Mouse (Mus musculus): ENCODE results near the gene Fhad1. TPM values are rescaled to one million over a fixed set of nuclear protein-coding genes. Genes with fewer than 3 reads are reported as not detected.
A peak's percentile ranks its signal among the peaks of the same experiment; 100 is the strongest.

Gene Fhad1
- total RNA-seq, 2 experiments from 2014 or later = 6.4 to 6.7 TPM

GRCm38 (mm10) chr4:141983689-141984088 is 31.2 kb downstream of the Fhad1 start:
- no peak for DNase-seq (ENCODE audit: low spot score in 2 of 2)

DNA sequence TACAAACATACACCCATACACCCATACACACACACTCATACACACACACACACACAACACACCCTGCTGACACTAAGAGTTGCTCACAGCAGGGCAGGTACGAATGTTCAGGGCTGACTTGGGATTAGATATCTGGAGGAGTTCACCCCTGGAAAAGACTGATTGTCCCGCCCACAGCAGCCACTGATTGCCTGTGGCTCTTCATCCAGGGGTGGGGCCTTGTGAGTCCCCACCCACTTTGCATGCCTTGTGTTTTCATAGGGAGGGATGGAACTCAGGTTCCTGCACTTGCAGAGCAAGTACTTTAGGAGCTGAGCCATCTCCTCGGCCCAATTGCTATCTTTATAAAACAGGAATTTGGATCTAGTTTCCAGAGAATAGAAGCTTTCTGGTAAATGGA is 33.4 kb downstream of the Fhad1 start:
- no peak for DNase-seq (ENCODE audit: low spot score in 2 of 2)

DNA sequence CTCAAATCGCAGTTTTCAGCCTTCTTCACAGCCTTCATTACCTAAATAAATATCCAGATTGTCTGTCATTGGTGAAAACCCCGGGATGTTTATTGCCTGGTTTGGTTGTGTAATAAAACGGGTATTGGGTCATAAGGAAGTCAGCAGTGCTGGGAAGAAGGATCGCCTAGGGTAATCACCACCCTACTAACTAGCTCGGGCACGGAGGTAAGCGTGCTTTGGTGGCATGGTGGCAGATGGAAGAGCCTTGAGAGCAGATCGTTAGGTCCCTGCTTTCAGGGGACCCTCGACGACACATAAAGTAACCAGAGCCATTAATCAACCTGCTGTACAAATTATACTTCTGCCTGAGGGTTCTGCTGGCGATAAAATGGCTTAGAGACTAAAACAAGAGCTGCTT is 36.3 kb downstream of the Fhad1 start:
- DNase-seq (ENCODE audit: low spot score in 2 of 2) = no peak

DNA sequence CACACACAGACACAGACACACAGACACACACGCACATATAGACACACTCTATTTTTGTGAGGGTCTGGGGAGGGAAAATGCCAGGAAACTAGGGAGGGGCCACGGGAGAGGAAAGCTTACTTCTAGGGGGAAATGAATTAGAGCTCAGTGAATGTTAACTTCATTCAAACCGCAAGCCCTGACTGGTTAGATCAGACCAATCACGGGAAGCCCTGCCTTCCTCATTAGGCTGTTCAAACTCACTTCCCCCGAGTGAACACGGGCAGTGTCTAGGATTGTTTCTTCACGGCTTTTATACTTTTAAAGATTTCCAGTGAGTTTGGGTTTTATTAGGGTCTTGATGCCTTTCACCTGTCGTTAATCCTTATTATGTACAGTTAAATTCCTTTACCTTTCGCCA is 37.5 kb downstream of the Fhad1 start:
- DNase-seq (ENCODE audit: low spot score in 2 of 2) = no peak

GRCm38 (mm10) chr4:141976163-141976562 is 38.7 kb downstream of the Fhad1 start:
- no peak for DNase-seq (ENCODE audit: low spot score in 2 of 2)

DNA sequence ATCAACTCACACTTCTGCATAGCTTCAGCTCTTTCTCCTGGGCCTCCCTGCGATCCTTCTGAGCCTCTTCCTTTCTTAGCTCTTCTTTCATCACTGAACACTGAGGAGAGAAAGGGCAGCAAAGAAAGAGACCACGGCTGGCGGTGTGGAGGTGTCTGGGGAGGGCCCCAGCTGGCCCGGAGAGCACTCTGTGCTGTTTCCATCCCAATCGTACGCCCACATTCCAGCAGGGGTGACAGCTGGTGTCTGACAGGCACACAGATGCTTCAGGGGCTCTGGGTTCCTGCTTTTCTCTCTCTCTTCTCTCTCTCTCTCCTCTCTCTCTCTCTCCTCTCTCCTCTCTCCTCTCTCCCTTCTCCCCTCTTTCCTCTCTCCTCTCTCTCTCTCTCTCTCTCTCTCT is 50.3 kb downstream of the Fhad1 start:
- DNase-seq (ENCODE audit: low spot score in 2 of 2) = no peak

DNA sequence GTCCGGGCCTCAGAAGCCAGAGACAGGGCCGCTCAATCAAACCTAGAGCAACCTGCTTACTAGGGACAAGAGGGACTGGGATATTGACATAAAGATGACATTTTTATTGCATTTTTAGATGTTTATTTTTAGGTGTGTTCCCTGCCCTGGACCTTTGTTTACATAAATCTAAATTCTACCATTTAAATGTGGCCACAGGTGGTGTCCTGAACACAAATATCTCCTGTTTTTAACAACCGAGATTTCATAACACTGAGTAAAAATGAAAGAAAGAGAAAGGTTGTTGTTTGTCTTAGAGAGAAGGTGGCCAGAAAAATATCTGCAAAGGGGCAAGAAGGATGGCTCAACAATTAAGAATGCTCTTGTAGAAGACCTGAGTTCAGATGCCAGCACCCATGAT is 51.0 kb downstream of the Fhad1 start:
- no peak for DNase-seq (ENCODE audit: low spot score in 2 of 2)

GRCm38 (mm10) chr4:141962811-141963685 is 51.8 kb downstream of the Fhad1 start:
- DNase-seq (ENCODE audit: low spot score in 2 of 2) = peak; percentile 61 to 74

DNA sequence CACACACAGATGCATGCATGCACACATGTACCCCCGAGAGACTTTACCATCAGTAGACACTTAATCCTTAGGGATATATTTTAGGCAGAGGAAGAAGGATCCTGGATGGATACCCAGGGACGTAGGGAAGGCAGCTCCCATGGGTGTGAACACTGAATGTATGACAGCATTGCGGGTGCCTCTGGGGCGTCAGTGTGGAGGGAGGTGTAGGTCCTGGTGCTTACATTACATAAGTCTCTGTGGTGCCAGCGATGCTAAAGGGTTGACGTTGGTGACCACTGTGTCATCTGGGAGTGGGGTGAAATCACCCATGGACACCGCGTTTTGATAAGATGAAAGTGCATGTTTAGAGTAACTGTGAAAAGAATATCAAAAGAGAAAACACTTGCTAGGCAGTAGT is 54.8 kb downstream of the Fhad1 start:
- no peak for DNase-seq (ENCODE audit: low spot score in 2 of 2)

- DNase-seq (ENCODE audit: low spot score in 2 of 2) = no peak
Observed at GRCm38 (mm10) chr4:141959615-141960014, 55.3 kb downstream of the Fhad1 start.

DNA sequence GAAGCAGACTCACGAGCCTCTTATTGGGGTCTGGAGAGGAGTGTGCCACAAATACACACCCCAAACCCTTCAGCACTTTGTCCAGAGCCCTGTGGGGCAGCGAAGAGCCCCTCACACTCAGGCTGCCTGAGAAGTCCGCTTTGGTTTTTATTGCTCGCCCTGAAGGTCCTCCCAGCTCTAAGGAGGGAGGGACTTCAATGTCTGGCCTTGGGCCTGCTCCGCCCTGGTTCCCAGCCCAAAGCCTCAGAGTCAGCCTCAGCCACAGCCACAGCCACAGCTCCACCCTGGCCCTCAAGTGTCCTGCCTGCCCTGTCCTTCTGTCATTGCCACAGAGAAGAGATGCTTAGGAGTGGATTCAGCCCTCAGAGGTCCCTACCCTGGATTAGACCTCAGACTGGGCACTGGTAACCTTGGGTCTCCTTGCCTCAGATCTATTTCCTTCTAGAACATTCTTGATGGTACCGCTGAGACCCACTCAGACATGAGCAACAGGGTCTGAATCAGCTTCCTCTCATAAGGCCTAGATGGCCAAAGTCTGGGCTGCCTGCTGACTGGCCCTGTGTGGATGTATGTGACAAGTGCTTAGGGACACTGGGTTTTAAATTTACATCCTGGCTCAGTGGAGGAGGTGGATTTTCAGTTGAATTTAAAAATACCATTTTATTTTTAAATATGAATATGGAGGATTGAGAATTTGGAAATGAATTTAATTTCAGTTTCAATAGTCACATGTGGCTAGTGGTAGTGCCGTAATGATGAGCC is 56.1 kb downstream of the Fhad1 start:
- no peak for DNase-seq (ENCODE audit: low spot score in 2 of 2)

- peak; percentile 59 to 82 for DNase-seq (ENCODE audit: low spot score in 2 of 2)
Observed at GRCm38 (mm10) chr4:141958188-141958587, 56.7 kb downstream of the Fhad1 start.

DNA sequence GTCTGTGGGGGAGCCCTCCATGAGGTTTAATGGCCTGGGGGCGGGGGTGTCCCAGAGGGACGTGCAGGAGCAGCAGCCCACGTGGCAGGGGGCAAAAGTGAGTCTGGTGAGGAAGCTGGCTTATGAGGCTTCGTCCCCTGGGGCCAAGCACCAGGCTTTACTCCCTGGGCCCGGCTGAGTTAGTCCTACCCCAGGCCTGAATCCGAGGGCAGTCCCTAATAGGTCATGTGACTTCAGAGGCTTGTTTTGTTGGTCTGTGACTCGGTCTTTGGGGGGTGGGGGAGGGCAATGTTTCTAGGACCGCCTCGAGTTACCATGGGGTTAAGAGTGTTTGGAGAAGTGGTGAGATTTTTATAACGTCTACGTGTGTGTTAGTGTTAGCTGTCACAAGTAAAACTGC is 57.1 kb downstream of the Fhad1 start:
- no peak for DNase-seq (ENCODE audit: low spot score in 2 of 2)

- no peak for DNase-seq (ENCODE audit: low spot score in 2 of 2)
Observed at GRCm38 (mm10) chr4:141956931-141957330, 58.0 kb downstream of the Fhad1 start.

GRCm38 (mm10) chr4:141954770-141955720 is 59.8 kb downstream of the Fhad1 start:
- no peak for DNase-seq (ENCODE audit: low spot score in 2 of 2)

- no peak for DNase-seq (ENCODE audit: low spot score in 2 of 2)
Observed at GRCm38 (mm10) chr4:141953859-141954258, 61.0 kb downstream of the Fhad1 start.

DNA sequence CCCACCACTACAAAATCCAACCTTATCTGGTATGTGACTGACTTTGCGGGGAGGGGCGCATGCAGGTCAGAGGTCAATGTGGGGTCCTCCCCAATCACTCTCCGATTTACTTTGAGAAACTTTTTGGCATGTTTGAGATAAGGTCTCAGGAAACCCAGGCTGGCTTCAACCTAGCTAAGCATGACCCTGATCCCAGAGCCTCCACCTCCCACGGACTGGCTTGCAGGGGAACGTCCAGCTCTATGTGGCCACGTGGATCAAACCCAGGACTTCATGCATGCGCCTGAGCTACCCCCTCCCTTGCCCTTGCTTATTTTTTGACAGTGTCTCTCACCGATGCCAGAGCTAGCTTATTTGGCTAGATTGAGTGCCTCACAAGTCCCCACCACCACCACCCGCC is 61.6 kb downstream of the Fhad1 start:
- DNase-seq (ENCODE audit: low spot score in 2 of 2) = no peak

DNA sequence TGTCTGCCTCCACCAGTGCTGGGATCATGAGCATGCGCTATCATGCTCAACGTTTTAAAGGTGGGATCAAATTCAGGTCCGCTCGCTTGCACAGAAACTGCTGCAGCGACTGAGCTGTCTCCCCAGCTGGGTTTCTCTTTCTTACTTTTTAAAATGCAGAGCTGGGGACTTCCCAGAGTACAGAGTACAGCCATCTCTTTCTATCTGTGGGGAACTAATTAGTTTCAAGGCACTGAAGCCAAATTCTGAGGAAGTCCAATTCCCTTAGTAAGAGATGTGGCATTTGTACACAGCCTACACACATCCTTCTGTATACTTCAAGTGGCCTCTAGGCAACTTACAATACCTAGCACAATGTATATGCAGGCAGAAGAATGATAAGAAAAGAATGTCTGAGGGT is 62.1 kb downstream of the Fhad1 start:
- DNase-seq (ENCODE audit: low spot score in 2 of 2) = no peak

DNA sequence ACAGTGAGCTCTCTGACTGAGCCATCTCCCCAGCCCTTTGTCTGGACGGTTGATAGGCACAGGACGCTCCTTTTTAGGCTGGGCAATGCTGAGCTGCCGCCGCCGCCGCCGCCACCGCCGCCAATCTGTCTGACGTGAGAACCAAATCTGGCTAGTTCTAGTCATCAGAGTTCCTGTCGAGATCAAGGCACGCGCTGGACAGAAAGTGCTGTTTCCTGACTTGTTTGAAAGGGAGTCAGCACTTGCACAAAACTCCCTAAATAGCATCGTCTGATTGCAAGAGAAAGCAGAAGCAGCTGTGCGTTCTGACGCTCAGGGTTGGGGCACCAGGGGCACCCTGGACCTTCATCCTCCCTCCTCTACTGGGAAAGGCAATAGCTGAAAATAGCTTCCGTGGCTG is 62.8 kb downstream of the Fhad1 start:
- DNase-seq (ENCODE audit: low spot score in 2 of 2) = no peak

- no peak for DNase-seq (ENCODE audit: low spot score in 2 of 2)
Observed at GRCm38 (mm10) chr4:141949436-141949835, 65.4 kb downstream of the Fhad1 start.

- no peak for DNase-seq (ENCODE audit: low spot score in 2 of 2)
Observed at GRCm38 (mm10) chr4:141948822-141949221, 66.1 kb downstream of the Fhad1 start.
